Mouse (Mus musculus) bone marrow macrophage, adult 2 months (primary cell): Measurements from ENCODE around the gene Map3k9.

Source experiments
- CTCF ChIP-seq: IDR thresholded peaks from 2 replicates; pipeline ENCODE4 v1.5.1; 2012; ENCODE audit warnings: low read depth, mild to moderate bottlenecking, low read length, moderate library complexity
- POLR2A ChIP-seq: IDR thresholded peaks from 2 replicates; pipeline ENCODE4 v1.6.1; 2012; ENCODE audit warnings: mild to moderate bottlenecking, low read depth, low read length, borderline replicate concordance

DNA sequence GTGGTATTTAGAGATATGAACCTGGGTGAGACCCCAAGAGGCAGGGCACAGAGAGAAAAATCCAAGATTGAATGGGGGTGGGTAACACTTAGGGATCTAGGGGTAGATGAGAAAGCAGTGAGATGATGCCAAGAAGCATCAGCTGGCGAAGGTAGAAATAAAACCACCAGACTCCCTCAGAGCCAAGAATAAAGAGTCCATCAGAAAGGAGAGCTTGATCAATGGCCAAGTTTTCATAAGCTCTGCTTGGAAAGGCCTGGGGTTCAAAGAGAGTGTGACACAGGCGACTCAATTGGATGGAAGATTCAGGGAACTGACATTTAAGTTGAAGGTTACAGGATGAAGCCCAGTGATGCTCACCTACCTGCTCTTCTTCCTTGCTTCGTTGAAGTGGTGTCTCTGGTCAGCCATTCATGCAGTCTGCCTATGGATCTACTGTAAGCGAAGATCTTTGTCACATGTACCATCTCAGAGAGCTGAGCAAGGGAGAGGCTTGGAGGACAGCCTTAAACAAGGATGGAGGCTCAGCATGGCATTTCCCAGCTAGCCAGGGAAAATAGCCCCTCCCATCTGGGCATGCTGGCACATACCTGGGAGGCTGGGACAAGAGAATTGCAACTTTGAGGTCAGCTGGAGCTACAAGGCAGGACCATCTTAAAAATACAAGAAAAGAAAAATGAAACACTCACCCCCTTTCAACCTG lies 42.0 kb upstream of the Map3k9 start:
- TF ChIP-seq CTCF = no peak
- no peak for TF ChIP-seq POLR2A
